Mouse (Mus musculus): Measurements from ENCODE around the gene R3hdml. TPM values are rescaled to one million over a fixed set of nuclear protein-coding genes. Genes with fewer than 3 reads are reported as not detected.
A peak's percentile ranks its signal among the peaks of the same experiment; 100 is the strongest.

R3hdml gene
- total and polyA plus RNA-seq, 2 experiments from 2014 or later, result 0.56 to 1.1 TPM

DNA sequence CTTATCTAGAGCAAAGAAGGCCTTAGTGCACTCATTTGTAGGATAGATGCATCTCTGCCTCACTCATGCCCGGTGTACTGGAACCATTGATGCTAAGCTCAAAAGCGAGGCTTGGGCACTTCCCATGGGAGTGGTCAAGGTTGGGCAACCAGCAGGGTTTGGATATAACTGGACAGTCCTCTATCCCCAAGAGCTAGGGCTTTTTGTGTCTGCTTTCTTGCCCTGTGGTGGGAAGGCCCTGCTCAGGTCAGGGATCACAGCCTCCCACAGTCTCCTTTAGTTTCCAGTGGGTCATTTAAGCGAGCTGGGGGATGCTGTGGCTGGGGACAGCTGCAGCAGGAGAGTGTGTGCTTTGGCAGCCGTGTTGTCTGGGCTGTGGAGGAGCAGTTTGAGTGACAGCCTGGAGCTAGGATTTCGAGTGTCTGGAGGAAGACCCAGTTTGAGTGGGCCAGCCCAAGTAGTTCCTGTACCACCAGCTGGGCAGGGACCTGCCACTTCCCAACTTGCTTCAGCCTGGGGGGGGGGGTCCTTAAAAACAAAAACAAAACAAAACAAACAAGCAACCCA lies 2.3 kb upstream of the R3hdml start:
- H3K27ac ChIP-seq (ENCODE audit: low read depth, low read length), result no peak overlapping the region
- TF ChIP-seq CTCF (IDR thresholded peaks at IDR 0.05; ENCODE audit: low read depth), result no peak
- DNase-seq (no peak), ATAC-seq (no peak)
- no peaks in the 10 kb centered on the region for H3K4me1 ChIP-seq (ENCODE audit: insufficient read depth)
- H3K27me3 ChIP-seq (ENCODE audit: insufficient read depth, low read length), result no peaks in the 10 kb centered on the region
- WGBS, result 61% methylated on average over 5 of the region's 5 CpGs
- no peak overlapping the region for H3K9ac ChIP-seq
- H3K4me2 ChIP-seq (ENCODE audit: low read depth), result no peak overlapping the region
- H3K9me3 ChIP-seq (ENCODE audit: low read length), result no peaks in the 10 kb centered on the region
- no peak overlapping the region for H3K4me3 ChIP-seq (ENCODE audit: low read depth, low read length)
- no peaks in the 10 kb centered on the region for H3K36me3 ChIP-seq (ENCODE audit: insufficient read depth)

DNA sequence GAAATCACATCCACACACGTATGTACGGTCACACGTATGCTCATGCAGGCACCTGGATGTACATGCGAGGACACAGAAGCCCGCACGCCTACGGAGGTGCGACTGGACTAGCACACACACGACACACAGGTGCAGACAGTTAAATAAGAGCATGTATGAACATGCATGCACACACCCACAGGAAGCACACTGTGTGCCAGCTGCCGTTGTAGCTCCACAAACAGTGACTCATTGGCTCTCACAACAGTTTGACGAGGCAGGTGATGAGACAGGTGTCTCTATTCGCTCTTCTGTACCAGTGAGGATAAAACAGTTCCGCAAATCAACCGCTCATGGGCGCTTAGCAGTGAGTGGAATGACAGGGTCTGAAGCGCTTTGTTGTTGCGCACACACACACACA lies 1.5 kb upstream of the R3hdml start:
- ATAC-seq (no peak), DNase-seq (no peak)
- TF ChIP-seq CTCF (IDR thresholded peaks at IDR 0.05; ENCODE audit: low read depth), result no peak
- Histone ChIP-seq H3K9me3 (ENCODE audit: low read length) (no peaks in the 10 kb centered on the region), H3K4me2 (ENCODE audit: low read depth) (no peak overlapping the region), H3K36me3 (ENCODE audit: insufficient read depth) (no peaks in the 10 kb centered on the region), H3K9ac (no peak overlapping the region), H3K4me1 (ENCODE audit: insufficient read depth) (no peaks in the 10 kb centered on the region), H3K27ac (ENCODE audit: low read depth, low read length) (no peak overlapping the region), H3K4me3 (ENCODE audit: low read depth, low read length) (no peak overlapping the region), H3K27me3 (ENCODE audit: insufficient read depth, low read length) (no peaks in the 10 kb centered on the region)
- WGBS, result 90% methylated on average over 17 of the region's 17 CpGs

DNA sequence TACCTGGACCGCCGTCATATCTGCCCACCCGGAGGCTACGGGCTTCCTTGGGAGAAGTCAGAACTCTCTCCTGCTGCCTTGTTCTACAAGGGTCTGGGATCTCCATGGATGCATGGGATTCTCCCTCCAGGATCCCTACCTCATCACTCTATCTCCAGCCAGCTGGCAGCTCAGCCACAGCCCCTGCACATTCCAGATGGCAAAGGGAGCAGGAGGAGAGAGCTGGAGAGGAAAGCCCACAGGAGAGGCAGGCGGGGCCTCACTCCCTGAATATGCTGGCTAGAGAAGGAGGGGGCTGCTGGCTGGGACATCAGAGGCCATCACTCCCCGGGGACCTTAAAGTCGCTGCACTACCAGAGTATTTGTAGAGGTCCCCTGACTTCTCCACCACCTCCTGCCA lies 767 bp upstream of the R3hdml start:
- Histone ChIP-seq H3K4me3 (ENCODE audit: low read depth, low read length) (no peak overlapping the region), H3K27me3 (ENCODE audit: insufficient read depth, low read length) (no peaks in the 10 kb centered on the region), H3K4me1 (ENCODE audit: insufficient read depth) (no peaks in the 10 kb centered on the region), H3K9ac (no peak overlapping the region), H3K9me3 (ENCODE audit: low read length) (no peaks in the 10 kb centered on the region), H3K36me3 (ENCODE audit: insufficient read depth) (no peaks in the 10 kb centered on the region), H3K27ac (ENCODE audit: low read depth, low read length) (no peak overlapping the region), H3K4me2 (ENCODE audit: low read depth) (no peak overlapping the region)
- DNase-seq (peak; percentile 60), ATAC-seq (peak; percentile 77)
- TF ChIP-seq CTCF (IDR thresholded peaks at IDR 0.05; ENCODE audit: low read depth), result no peak
- WGBS, result 58% methylated on average over 7 of the region's 7 CpGs

DNA sequence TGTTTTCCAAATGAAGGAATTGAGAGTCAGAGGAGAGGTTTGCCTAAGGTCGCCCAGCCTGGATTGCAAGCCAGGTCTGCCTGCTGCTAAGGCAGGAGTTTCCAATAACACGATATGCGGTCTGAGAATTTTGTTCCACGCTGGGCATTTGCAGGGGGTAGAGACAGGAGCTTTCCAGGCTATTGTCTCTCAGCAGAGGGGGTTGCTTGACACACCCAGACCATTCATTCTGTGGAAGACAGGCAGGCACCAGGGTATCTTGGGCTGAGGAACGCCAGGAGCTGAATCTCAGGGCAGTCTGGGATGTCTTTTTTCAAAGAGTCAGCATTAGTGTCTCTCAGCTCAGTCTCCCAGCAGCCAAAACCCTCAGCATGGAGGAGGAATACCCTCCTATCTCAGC lies 913 bp downstream of the R3hdml start:
- TF ChIP-seq CTCF (IDR thresholded peaks at IDR 0.05; ENCODE audit: low read depth), result no peak
- Histone ChIP-seq H3K9me3 (ENCODE audit: low read length) (no peaks in the 10 kb centered on the region), H3K4me3 (ENCODE audit: low read depth, low read length) (no peak overlapping the region), H3K36me3 (ENCODE audit: insufficient read depth) (no peaks in the 10 kb centered on the region), H3K27me3 (ENCODE audit: insufficient read depth, low read length) (no peaks in the 10 kb centered on the region), H3K9ac (no peak overlapping the region), H3K4me2 (ENCODE audit: low read depth) (no peak overlapping the region), H3K4me1 (ENCODE audit: insufficient read depth) (no peaks in the 10 kb centered on the region), H3K27ac (ENCODE audit: low read depth, low read length) (no peak overlapping the region)
- no peak for DNase-seq
- no peak for ATAC-seq
- 12% methylated on average over 5 of the region's 5 CpGs for WGBS

DNA sequence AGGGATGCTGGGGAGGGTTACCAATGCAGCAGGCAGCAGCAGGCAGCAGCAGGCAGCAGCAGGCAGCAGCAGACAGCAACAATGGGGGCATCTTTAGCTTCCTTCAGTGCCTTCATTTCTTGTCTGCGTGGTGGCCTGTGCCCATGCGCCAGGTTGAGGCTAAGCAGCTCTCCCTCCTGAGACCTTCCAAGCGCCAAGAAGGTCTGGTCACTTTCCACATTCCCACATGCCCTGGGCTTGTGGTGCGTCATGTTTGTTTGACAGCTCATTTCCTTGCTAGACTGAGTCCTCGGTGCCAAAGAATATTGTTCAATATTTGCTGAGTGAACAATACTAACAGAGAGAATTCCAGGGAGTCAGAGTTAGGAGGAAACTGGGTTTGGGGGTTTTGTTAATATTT lies 1.9 kb downstream of the R3hdml start:
- H3K27me3 ChIP-seq (ENCODE audit: insufficient read depth, low read length), result no peaks in the 10 kb centered on the region
- no peak for DNase-seq

DNA sequence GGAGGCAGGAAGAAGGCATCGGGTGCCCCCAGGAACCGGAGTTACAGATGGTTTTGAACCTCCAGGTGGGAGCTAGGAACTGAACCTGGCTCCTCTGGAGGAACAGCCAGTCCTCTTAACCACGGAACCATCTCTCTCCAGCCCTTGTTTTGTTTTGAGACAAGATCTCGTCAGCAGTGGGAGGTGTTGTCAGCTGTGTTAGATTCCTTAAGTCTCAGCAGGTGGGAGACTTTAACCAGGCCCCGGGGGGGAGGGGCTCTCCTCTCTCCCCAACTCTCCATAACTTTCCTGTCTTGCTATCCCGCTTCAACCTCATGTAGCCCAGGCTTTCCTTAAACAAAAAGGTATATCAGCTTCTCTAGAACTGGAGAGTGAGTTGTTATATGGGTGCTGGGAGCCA lies 2.3 kb downstream of the R3hdml start:
- no peaks in the 10 kb centered on the region for H3K9me3 ChIP-seq (ENCODE audit: low read length)
- no peak overlapping the region for H3K27ac ChIP-seq (ENCODE audit: low read depth, low read length)
- TF ChIP-seq CTCF (IDR thresholded peaks at IDR 0.05; ENCODE audit: low read depth), result no peak
- H3K9ac ChIP-seq, result no peak overlapping the region
- H3K4me3 ChIP-seq (ENCODE audit: low read depth, low read length), result no peak overlapping the region
- 44% methylated on average over 6 of the region's 6 CpGs for WGBS
- ATAC-seq (no peak), DNase-seq (no peak)
- no peak overlapping the region for H3K4me2 ChIP-seq (ENCODE audit: low read depth)
- H3K4me1 ChIP-seq (ENCODE audit: insufficient read depth), result no peaks in the 10 kb centered on the region
- no peaks in the 10 kb centered on the region for H3K27me3 ChIP-seq (ENCODE audit: insufficient read depth, low read length)
- no peaks in the 10 kb centered on the region for H3K36me3 ChIP-seq (ENCODE audit: insufficient read depth)

More for the DNA sequence above, 1.9 kb downstream of the R3hdml start:
- Histone ChIP-seq H3K4me2 (ENCODE audit: low read depth) (no peak overlapping the region), H3K9ac (no peak overlapping the region), H3K36me3 (ENCODE audit: insufficient read depth) (no peaks in the 10 kb centered on the region), H3K27ac (ENCODE audit: low read depth, low read length) (no peak overlapping the region), H3K9me3 (ENCODE audit: low read length) (no peaks in the 10 kb centered on the region), H3K4me3 (ENCODE audit: low read depth, low read length) (no peak overlapping the region), H3K4me1 (ENCODE audit: insufficient read depth) (no peaks in the 10 kb centered on the region)
- ATAC-seq, result no peak
- no peak for TF ChIP-seq CTCF (IDR thresholded peaks at IDR 0.05; ENCODE audit: low read depth)
- 59% methylated on average over 5 of the region's 5 CpGs for WGBS

DNA sequence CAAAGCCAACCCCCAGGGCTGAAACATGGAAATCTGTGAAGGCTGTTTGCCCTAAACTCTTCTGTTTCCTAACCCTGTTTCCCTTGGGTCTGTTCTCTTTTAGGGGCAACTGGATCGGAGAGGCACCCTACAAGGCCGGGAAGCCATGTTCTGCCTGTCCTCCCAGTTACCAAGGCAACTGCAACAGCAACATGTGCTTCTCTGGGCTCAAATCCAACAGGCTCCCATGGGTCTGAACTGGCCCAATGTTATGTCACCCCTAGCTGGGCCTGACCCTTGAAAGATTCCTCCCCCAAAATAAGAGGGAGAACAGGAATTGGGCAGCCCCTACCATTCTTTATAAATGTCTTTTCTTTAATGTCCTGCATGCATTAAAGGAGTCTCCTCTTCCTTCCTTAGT lies 10.1 kb downstream of the R3hdml start:
- H3K9ac ChIP-seq, result no peak overlapping the region
- DNase-seq (no peak), ATAC-seq (no peak)
- no peaks in the 10 kb centered on the region for H3K27me3 ChIP-seq (ENCODE audit: insufficient read depth, low read length)
- no peak overlapping the region for H3K4me2 ChIP-seq (ENCODE audit: low read depth)
- no peaks in the 10 kb centered on the region for H3K9me3 ChIP-seq (ENCODE audit: low read length)
- no peaks in the 10 kb centered on the region for H3K4me1 ChIP-seq (ENCODE audit: insufficient read depth)
- 58% methylated on average over 2 of the region's 2 CpGs for WGBS
- H3K27ac ChIP-seq (ENCODE audit: low read depth, low read length), result no peak overlapping the region
- H3K36me3 ChIP-seq (ENCODE audit: insufficient read depth), result no peaks in the 10 kb centered on the region
- no peak for TF ChIP-seq CTCF (IDR thresholded peaks at IDR 0.05; ENCODE audit: low read depth)
- no peak overlapping the region for H3K4me3 ChIP-seq (ENCODE audit: low read depth, low read length)
